Mouse (Mus musculus) layer of hippocampus, adult 9-11 months (tissue): ENCODE results near the gene Uox.

Source experiments
- DNase-seq: peaks from one replicate; pipeline ENCODE4 v3.0.0; 2022

Uox gene

GRCm38 (mm10) chr3:146628227-146628982, 58.2 kb downstream of the Uox start:
- no peak for DNase-seq

GRCm38 (mm10) chr3:146632506-146632905, 62.3 kb downstream of the Uox start:
- no peak for DNase-seq

DNA sequence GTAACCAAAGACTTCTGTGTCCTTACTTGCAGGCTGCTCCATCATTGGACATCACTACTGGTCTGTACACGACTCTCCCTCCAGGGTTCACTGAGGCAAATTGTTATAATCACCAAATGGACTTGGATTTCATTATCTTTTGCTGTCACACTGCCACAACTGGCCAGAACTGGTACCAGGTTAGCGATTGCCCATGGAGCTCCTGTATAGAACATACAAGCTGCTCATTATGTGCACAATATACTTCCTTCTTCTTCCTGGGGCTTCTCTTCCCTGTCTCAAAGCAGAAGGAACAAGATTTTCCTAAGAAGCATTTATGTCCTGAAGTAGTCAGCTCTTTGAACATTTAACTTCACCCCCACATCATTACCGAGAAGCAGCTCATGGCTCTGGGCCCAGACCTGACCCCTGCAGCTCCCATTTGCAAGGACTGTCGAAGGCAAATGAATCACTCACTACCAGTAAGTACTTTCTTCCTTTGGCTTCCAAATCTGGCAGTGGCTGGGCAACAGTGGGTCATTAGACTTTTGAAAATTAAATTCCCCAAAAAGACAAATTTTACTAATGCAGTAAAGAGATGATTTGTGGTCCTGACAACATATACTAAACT, 71.7 kb downstream of the Uox start:
- no peak for DNase-seq

DNA sequence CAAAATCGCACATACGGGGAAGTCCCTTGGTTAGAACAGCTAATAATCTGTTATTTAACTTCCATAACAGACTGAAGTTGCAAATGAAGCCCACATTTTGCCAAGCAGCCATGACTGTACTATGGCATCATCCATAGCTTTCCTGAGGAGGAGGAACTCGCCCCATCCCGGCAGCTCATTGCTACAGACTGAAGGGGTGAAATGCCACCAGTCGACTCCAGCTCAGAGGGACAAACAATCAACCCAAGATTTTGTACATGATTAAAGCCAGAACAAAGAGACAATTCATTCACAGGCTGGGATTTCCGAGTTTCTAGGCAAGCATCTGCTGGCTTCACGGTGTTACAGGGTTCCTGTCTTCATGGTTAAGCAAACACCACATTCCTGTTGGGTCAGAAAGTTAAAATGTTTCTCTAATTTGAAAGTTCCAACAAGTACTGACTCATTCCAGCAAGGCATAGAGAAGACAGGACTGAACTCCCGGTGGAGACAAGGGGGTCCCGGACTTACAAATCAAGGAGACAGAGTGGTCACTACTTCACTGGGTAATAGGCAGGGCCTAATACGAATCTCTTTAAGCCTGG, 79.2 kb downstream of the Uox start:
- DNase-seq = no peak

GRCm38 (mm10) chr3:146650716-146651115, 80.5 kb downstream of the Uox start:
- no peak for DNase-seq

DNA sequence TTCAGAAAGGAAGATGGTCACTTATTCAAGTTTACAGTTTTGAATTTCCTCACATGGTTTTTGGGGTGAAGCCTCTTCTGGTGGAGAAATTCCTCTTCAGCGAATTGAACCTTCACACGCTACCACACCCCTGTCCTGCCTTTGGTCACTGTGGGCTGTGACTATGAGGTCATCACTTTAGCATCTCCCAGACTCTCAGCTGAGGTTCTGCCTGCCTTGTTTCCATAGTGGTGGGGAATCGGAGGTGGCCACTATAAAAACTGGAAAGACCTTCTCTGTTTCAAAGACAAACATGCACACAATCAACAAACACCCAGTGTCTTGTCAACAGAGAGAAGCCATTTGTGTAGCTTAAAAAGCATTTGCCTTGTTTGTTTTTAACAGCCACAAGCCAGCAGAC, 81.0 kb downstream of the Uox start, which contains the start of gene 4930503B20Rik:
4930503B20Rik (minus strand) TSS at position 101 of the 400 bp plus-strand sequence.
- DNase-seq = no peak

DNA sequence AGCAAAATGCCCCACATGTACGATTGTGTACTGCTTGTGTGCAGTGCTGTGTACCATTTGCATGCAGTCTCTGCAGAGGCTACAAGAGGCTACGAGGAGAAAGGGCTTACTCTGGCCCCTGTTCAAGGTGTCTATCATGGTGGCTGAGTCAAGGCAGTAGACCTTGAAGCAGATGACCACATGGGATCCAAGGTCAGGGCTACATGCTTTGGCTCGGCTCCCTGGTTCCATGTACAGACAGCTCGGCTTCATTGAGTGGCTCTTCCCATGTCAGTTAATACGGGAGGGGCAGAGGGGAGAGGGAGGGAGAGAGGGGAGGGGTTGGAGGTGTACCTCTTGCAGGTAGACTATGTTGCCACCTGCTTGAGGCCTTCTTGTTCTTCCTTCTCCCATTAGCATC, 82.2 kb downstream of the Uox start:
- no peak for DNase-seq

- no peak for DNase-seq
These were observed 83.5 kb downstream of the Uox start for GRCm38 (mm10) chr3:146653692-146654091.

- DNase-seq = no peak
These were observed 84.9 kb downstream of the Uox start for GRCm38 (mm10) chr3:146655111-146655577.

GRCm38 (mm10) chr3:146657433-146657832, 87.2 kb downstream of the Uox start:
- DNase-seq = peak; percentile 37

- peak; percentile 35 for DNase-seq
These were observed 87.9 kb downstream of the Uox start for GRCm38 (mm10) chr3:146658061-146658639.

- no peak for DNase-seq
These were observed 89.1 kb downstream of the Uox start for GRCm38 (mm10) chr3:146659321-146659720.

- DNase-seq = no peak
These were observed 90.8 kb downstream of the Uox start for GRCm38 (mm10) chr3:146661001-146661400.

DNA sequence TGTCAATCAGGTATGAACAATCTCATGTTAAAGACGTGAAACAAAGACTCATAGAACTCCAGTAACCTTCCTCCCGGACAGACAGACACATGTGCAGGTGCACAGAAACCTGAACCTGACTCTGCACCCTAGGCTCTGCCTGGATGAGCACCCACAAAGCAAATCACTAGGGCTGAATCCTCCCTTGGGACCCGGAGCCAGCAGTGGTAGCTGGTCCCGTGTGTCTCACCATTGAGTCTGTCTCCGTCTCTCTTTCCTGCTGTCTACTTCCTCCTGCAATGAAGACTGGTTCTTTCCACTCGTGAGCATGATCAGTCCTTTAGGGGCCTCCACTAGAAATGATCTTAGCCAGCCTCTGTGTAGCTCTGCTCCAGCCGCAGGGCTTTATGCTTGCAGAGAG, 91.7 kb downstream of the Uox start:
- DNase-seq = no peak

- no peak for DNase-seq
These were observed 100.9 kb downstream of the Uox start for GRCm38 (mm10) chr3:146671121-146671520.

- no peak for DNase-seq
These were observed 104.9 kb downstream of the Uox start for GRCm38 (mm10) chr3:146675101-146675500.

DNA sequence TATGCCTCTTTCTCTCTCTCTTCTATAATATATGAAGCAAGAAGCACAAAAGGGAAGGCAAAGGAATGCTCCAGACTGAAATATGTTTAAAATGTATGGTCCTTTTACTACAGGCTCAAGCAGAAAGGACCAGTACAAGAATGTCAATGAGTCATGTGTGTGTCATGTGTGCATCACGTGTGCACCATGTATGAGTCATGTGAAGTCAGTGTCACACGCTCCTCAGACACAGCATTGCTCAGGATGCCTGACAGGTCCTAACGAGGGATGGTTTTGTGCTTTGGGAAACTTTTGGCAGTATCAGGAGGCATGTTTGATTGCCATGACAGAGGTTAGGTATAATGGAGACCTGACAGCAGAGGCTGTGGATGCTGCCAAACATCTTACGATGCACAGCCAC, 106.0 kb downstream of the Uox start:
- DNase-seq = no peak

DNA sequence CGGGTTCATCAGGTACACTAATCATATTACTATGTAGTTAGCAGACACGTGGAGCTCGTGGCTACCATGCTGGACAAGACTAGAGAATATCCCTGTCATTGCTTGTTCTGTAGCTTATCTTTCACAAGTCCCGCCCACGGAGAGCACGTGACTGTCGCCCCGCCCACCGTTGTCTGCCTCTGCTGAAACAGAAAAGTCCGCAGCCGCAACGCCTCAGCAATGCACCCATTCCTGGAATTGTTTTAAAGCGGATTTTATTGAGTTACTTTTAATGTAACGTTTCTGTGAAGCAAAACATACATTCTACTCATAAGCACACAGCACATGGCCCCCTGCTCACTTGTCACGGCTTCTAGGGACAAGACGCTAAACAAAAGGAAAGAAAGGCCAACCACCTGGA, 109.4 kb downstream of the Uox start:
- DNase-seq = no peak

- no peak for DNase-seq
These were observed 110.4 kb downstream of the Uox start for GRCm38 (mm10) chr3:146680625-146681024.

GRCm38 (mm10) chr3:146681696-146682095, 111.5 kb downstream of the Uox start:
- DNase-seq = no peak
